Mouse (Mus musculus) E14TG2a.4 (cell line): ENCODE measurements at regions not wholly inside any gene's neighbourhood (a gene's known extent, or its start where the extent isn't known, plus 50 kb on each side); places are given as distances from the start of the nearest gene placed in this dataset.

ENCODE experiments used
- CTCF ChIP-seq: conservative IDR thresholded peaks from 2 replicates; pipeline ENCODE4 v1.5.1; 2014; ENCODE audit warnings: low read length
- NANOG ChIP-seq: IDR thresholded peaks from 2 replicates; pipeline ENCODE4 v1.6.1; 2014; ENCODE audit warnings: borderline replicate concordance, low read length, mixed read lengths

GRCm38 (mm10) chr11:56338511-56338910, 297.7 kb upstream of the Nmur2 start:
- TF ChIP-seq CTCF (no peak), NANOG (no peak)
